Mouse (Mus musculus): Measurements from ENCODE around the gene Ryk. TPM values are rescaled to one million over a fixed set of nuclear protein-coding genes. Genes with fewer than 3 reads are reported as not detected.
"Not testable (repeated sequence)": the region's sequence is repeated elsewhere in the genome, so short reads cannot be mapped to it uniquely, and the experiment has no call there.

The Ryk gene
- polyA plus RNA-seq, 1 experiment: 5.5 TPM

DNA sequence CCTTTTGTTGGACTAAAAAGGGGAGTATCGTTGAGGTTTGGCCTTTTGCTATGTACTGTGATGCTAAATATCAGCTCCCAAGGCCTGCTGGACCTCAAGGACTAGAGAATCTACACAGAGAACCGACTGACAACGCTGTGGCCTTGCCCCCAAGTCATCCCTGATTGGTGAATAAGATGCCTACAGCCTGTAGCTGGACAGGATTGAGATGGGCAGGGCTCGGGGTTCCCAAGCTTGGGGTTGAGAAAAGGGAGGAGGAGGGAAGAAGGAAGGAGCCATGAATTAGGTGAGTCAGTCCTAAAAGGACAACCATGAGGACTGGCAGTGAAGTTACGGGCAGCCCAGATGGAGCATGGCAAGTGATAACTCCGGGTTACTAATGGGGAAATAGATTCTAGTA, 65.2 kb downstream of the Ryk start:
- TF ChIP-seq POLR2A (IDR thresholded peaks at IDR 0.05; ENCODE audit: borderline replicate concordance, control insufficient read depth, low read depth, low read length): no peak
- TF ChIP-seq CTCF (IDR thresholded peaks at IDR 0.05; ENCODE audit: control insufficient read depth, insufficient read depth, low read length): no peak
- WGBS: 76% methylated on average over 6 of the region's 6 CpGs
- no peaks in the 10 kb centered on the region for H3K4me1 ChIP-seq (ENCODE audit: control insufficient read depth, insufficient read depth, low read length)
- no peak overlapping the region for H3K27ac ChIP-seq (ENCODE audit: control insufficient read depth, insufficient read depth, low read depth, low read length, poor library complexity)
- no peak overlapping the region for H3K4me3 ChIP-seq (replicated peaks; ENCODE audit: control insufficient read depth, low read depth, low read length)

GRCm38 (mm10) chr9:102902308-102902707, 67.6 kb downstream of the Ryk start:
- TF ChIP-seq POLR2A (IDR thresholded peaks at IDR 0.05; ENCODE audit: borderline replicate concordance, control insufficient read depth, low read depth, low read length) (no peak), CTCF (IDR thresholded peaks at IDR 0.05; ENCODE audit: control insufficient read depth, insufficient read depth, low read length) (no peak)
- Histone ChIP-seq H3K27ac (ENCODE audit: control insufficient read depth, insufficient read depth, low read depth, low read length, poor library complexity) (no peak overlapping the region; the same call in 1 of the 2 replicates), H3K4me3 (replicated peaks; ENCODE audit: control insufficient read depth, low read depth, low read length) (no peak overlapping the region), H3K4me1 (ENCODE audit: control insufficient read depth, insufficient read depth, low read length) (no peaks in the 10 kb centered on the region)
- 92% methylated on average over 7 of the region's 7 CpGs for WGBS

- Histone ChIP-seq H3K4me3 (replicated peaks; ENCODE audit: control insufficient read depth, low read depth, low read length) (no peak overlapping the region), H3K27ac (ENCODE audit: control insufficient read depth, insufficient read depth, low read depth, low read length, poor library complexity) (no peak overlapping the region), H3K4me1 (ENCODE audit: control insufficient read depth, insufficient read depth, low read length) (no peaks in the 10 kb centered on the region)
- 85% methylated on average over 6 of the region's 6 CpGs for WGBS
- TF ChIP-seq CTCF (IDR thresholded peaks at IDR 0.05; ENCODE audit: control insufficient read depth, insufficient read depth, low read length) (no peak), POLR2A (IDR thresholded peaks at IDR 0.05; ENCODE audit: borderline replicate concordance, control insufficient read depth, low read depth, low read length) (no peak)
Observed at GRCm38 (mm10) chr9:102904952-102905351, 70.2 kb downstream of the Ryk start.

- TF ChIP-seq POLR2A (IDR thresholded peaks at IDR 0.05; ENCODE audit: borderline replicate concordance, control insufficient read depth, low read depth, low read length): no peak
- TF ChIP-seq CTCF (IDR thresholded peaks at IDR 0.05; ENCODE audit: control insufficient read depth, insufficient read depth, low read length): no peak
- H3K27ac ChIP-seq (ENCODE audit: control insufficient read depth, insufficient read depth, low read depth, low read length, poor library complexity): no peak overlapping the region
- no peak overlapping the region for H3K4me3 ChIP-seq (replicated peaks; ENCODE audit: control insufficient read depth, low read depth, low read length)
- H3K4me1 ChIP-seq (ENCODE audit: control insufficient read depth, insufficient read depth, low read length): no peaks in the 10 kb centered on the region
- WGBS: 87% methylated on average over 12 of the region's 12 CpGs
Observed at GRCm38 (mm10) chr9:102906781-102907180, 72.1 kb downstream of the Ryk start.

DNA sequence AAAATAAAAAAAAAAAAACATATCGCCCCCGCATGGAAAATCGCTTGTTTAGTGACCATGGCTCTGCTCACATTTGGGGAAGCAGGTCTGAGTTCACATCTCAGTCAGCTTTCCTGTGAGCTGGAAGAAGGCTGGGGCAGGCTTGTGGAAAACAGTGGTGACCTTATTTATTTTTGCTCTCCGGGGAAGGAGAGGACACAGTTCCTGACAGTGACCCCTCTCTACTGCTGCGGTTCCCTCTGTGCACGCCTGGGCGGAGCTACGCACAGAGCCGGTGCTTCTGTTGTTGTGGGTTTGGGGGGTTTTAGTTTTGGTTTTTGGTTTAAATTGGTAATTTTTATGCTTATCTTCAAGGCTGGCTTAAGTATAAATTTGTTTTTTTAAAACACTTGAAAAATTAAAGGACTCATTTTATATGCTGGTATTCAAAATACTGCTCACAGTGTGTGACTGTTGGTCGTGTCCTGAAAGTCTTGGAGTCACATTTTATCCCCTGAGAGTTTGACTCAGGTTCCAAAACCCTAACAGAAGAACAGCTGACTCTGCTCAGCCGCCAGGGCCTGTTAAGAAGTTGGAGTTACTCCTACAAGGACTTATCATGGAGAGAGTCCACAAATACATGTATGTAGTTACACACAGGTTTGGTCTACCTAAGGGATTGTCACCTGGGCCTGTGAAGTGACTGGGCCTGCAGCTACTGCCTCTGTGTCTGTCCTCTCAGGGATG, 73.0 kb downstream of the Ryk start:
- no peak overlapping the region for H3K27ac ChIP-seq (ENCODE audit: control insufficient read depth, insufficient read depth, low read depth, low read length, poor library complexity)
- no peaks in the 10 kb centered on the region for H3K4me1 ChIP-seq (ENCODE audit: control insufficient read depth, insufficient read depth, low read length)
- no peak overlapping the region for H3K4me3 ChIP-seq (replicated peaks; ENCODE audit: control insufficient read depth, low read depth, low read length)
- WGBS: 87% methylated on average over 11 of the region's 11 CpGs
- TF ChIP-seq CTCF (IDR thresholded peaks at IDR 0.05; ENCODE audit: control insufficient read depth, insufficient read depth, low read length) (no peak), POLR2A (IDR thresholded peaks at IDR 0.05; ENCODE audit: borderline replicate concordance, control insufficient read depth, low read depth, low read length) (no peak)

DNA sequence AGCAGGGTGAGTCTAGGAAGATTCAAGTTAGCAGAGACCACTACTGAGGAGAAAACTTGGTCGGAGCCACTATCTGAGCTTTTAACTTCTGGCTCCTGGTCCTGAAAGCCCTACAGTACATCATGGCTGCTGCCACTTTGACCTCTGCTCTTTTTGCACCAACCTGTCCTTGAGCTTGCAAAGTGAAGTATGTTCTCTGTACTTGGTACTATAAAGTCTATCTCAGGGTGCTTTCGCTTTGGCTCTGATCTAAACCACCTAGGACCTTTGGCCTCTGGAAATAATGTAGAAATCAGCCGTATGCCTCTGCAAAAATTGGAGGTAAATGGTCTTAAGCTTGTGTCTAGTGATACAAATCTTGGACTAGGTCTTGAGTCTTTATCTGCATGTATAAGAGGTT, 76.8 kb downstream of the Ryk start:
- no peaks in the 10 kb centered on the region for H3K4me1 ChIP-seq (ENCODE audit: control insufficient read depth, insufficient read depth, low read length)
- 87% methylated on average over 3 of the region's 3 CpGs for WGBS
- TF ChIP-seq CTCF (IDR thresholded peaks at IDR 0.05; ENCODE audit: control insufficient read depth, insufficient read depth, low read length): no peak
- TF ChIP-seq POLR2A (IDR thresholded peaks at IDR 0.05; ENCODE audit: borderline replicate concordance, control insufficient read depth, low read depth, low read length): no peak

GRCm38 (mm10) chr9:102912516-102913035, 77.9 kb downstream of the Ryk start:
- Histone ChIP-seq H3K27ac (ENCODE audit: control insufficient read depth, insufficient read depth, low read depth, low read length, poor library complexity) (no peak overlapping the region), H3K4me1 (ENCODE audit: control insufficient read depth, insufficient read depth, low read length) (no peaks in the 10 kb centered on the region), H3K4me3 (replicated peaks; ENCODE audit: control insufficient read depth, low read depth, low read length) (no peak overlapping the region)
- 90% methylated on average over 10 of the region's 10 CpGs for WGBS
- TF ChIP-seq CTCF (IDR thresholded peaks at IDR 0.05; ENCODE audit: control insufficient read depth, insufficient read depth, low read length) (no peak), POLR2A (IDR thresholded peaks at IDR 0.05; ENCODE audit: borderline replicate concordance, control insufficient read depth, low read depth, low read length) (no peak)

More for the DNA sequence above, 76.8 kb downstream of the Ryk start:
- Histone ChIP-seq H3K27ac (ENCODE audit: control insufficient read depth, insufficient read depth, low read depth, low read length, poor library complexity) (no peak overlapping the region), H3K4me3 (replicated peaks; ENCODE audit: control insufficient read depth, low read depth, low read length) (no peak overlapping the region)

- not testable (repeated sequence) for H3K27ac ChIP-seq (ENCODE audit: control insufficient read depth, insufficient read depth, low read depth, low read length, poor library complexity); H3K4me3 ChIP-seq (replicated peaks; ENCODE audit: control insufficient read depth, low read depth, low read length); H3K4me1 ChIP-seq (ENCODE audit: control insufficient read depth, insufficient read depth, low read length)
- 58% methylated on average over 3 of the region's 3 CpGs for WGBS
Observed at GRCm38 (mm10) chr9:102913597-102913996, 78.9 kb downstream of the Ryk start.

DNA sequence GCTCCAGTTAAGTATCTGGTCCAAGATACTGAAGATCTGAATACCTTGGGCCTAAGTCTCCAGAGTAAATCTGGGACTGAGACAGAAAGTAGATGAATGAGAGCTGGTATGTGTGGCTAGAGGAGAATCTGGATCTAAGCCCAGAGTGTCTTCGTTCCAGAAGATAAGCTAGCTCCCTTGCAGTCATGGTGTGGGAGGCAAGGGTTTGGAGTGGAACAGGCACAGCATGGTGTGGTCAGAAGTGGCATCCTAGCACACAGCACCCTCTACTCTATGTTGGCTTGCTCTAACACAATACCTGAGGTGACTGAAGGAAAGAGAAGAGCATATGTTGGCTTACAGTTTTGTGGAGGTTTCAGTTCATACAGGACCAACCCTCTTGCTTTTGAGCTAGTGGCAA, 79.9 kb downstream of the Ryk start:
- Histone ChIP-seq H3K27ac (ENCODE audit: control insufficient read depth, insufficient read depth, low read depth, low read length, poor library complexity) (no peak overlapping the region), H3K4me1 (ENCODE audit: control insufficient read depth, insufficient read depth, low read length) (no peaks in the 10 kb centered on the region), H3K4me3 (replicated peaks; ENCODE audit: control insufficient read depth, low read depth, low read length) (no peak overlapping the region)
- TF ChIP-seq POLR2A (IDR thresholded peaks at IDR 0.05; ENCODE audit: borderline replicate concordance, control insufficient read depth, low read depth, low read length) (no peak), CTCF (IDR thresholded peaks at IDR 0.05; ENCODE audit: control insufficient read depth, insufficient read depth, low read length) (no peak)
- 53% methylated on average over 1 of the region's 1 CpGs for WGBS
